Mouse (Mus musculus) spleen, postnatal 10 days (tissue): ENCODE results near the gene Rpn2.

ENCODE experiments used
- DNase-seq, 2 experiments: peaks; one replicate each; pipeline ENCODE4 v3.0.0; 2021 to 2022; ENCODE audit warnings: low spot score in 2 of 2

Rpn2 gene

DNA sequence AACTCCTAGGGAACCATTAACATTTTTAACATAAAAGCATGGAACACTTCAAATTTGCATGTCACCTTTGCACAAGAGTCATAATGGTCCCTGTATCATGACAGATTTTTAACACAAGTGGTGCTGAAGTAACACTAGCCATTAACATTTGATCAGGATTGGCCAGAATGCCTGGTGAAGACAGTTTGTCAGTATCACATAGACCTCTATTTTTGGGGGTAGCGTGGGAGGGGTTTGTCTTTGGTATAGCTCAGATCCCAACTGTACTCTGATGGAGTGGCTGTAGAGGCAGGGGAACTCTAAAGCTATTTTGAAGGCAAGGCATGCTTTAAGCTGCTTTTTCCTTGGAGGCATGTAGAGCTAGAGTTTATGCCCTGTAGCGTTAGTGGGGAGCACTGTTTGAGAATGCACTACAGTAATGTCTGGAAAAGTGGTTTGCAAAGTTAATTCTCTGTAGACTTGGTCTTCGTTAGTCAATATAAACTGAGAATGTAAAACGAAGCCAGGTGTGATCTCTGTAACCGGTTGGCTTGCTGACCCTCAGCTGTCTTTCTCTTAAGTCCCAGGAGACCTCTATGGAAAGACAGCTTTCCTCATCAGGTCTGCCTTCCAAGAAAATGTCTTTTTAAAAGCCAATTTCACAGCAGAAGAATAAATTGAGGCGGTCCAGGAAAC is 32.3 kb downstream of the Rpn2 start:
- DNase-seq: no peak

DNA sequence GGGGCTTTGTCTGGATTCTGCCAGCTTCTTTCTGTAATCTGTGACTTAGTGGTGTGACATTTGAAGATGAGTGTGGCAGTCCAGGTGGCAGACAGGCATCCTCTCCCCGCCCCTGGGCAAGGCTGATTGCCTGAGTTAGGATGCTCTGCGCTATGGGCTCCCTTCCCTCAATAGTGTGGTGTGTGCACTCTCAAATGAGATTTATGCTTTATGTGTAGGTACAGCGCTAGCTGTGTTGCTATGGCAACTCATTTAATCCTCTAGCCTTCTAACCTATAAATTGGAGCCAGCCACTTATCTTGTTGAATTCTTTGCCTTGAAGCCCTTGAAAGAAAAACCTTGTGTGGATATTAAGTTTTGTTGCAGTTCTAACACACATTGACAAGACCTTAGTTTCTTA is 34.9 kb downstream of the Rpn2 start:
- DNase-seq: no peak

DNA sequence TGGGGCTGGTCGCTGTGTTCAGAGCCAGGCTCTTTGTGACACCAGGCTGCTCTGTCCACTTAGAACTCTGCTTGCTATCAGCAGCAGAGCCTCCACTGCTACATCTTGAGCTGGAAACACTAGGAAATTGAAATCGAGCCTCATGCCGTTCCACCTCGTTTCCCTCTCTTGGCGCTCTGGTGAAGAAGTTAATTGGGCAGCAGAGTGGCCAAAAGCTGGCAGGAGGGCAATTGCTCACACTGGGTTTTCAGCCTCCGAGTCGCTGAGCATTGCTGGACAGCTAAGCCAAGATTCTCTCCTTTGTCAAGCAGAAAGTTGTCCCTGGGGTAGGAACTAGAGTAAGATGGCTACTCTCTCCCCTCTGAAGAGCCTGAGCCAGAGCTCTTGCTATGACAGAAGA is 35.5 kb downstream of the Rpn2 start:
- DNase-seq: no peak

DNA sequence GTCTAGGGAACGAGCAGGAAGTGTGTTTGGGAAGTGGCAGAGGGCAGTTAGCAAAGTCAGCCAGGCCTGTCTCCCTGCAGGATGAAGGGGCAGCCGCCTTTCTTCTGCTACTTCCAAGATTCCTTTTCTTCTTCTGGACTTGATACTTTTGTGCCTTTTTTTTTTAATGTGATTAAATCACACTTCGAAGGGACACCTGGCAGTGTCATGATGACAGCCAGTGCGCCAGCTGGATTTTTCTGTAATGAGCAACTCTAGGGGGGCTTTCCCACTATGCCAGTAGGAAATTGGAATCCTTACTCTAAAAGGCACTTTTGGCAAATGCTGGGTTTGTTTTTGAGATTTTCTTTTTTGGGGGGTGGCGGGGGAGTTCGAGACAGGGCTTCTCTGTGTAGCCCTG is 36.7 kb downstream of the Rpn2 start:
- DNase-seq: no peak

DNA sequence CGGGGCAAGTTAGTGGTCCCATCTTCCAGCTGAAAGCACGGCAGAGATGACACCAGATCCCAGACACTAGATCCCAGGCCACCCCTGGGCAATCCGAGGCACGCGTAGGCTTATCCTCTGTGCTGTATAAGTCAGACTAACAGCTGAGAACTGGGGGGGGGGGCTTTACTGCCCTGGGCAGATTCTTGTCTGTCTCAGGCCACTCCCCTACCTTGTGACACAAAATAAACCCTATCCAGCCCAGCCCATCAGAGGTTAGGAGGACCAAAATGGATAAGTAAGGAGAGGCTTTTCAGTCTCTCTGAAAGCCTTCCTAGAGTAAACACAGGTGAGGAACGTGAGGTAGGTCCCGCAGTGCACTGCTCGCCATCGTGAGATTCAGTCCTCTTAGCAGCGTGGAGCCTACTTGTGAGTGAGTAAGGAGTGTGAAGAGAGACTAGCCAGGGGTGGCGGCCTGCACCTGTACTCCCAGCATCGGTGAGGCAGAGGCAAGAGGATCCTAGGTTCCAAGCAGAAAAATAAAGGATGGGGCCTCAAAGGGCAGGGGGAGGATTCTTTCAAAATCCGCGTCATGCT is 37.6 kb downstream of the Rpn2 start:
- DNase-seq: no peak

DNA sequence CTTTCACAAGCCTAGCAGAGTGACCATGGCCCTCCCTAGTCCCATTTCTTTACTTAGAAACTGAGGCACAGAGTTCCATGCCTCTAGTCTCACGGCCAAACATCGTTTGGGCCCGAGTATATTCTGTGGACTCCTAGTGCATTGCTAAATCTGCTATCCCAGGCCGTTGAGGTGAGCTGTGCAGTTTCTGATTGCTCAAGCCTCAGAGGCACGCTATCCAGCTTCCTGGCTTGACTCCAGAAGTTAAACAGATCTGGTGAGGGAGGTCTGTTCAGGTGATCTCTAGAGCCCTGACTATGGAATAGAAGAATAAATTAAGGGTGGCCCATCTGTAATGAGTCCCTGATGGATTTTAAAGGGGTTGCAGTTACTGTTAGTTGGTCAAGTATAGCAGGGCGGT is 38.4 kb downstream of the Rpn2 start:
- no peak for DNase-seq

DNA sequence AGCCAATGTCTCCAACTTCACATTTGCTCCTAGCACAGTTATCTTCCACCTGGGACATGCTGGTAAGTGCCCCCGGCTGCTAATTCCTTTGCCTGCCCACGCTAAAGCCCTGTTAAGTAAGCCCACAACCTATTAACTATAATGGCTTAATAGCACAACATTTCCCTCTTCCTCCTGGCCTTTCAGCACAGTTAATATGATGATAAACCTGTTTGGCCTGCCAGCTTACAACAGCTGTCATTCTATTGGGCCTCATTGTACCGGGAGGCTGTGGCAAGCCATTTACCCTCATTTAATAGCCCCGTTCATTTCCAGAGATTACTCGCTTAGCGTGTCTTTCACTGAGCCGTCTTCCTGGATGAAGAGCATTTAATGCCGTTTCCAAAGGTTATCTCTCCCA is 41.3 kb downstream of the Rpn2 start:
- no peak for DNase-seq

DNA sequence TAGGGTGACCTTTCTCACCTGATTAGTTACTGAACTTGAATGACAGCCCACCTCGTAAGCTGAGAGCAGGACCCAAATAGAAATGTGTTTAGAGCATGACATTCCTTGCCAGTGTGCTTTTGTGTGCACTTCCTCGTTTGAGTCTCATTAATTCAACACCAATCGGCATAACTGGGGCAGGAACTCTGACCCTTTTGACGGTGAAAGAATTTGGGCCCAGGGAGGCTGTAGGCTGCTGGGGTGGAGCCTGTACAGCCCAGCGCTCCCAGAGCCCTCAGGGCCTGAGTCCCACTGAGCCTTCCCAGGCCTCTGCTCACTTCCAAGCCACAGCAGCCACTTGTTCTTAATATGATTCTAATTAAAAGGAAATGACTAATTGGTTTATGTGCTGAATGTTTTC is 42.1 kb downstream of the Rpn2 start:
- no peak for DNase-seq

DNA sequence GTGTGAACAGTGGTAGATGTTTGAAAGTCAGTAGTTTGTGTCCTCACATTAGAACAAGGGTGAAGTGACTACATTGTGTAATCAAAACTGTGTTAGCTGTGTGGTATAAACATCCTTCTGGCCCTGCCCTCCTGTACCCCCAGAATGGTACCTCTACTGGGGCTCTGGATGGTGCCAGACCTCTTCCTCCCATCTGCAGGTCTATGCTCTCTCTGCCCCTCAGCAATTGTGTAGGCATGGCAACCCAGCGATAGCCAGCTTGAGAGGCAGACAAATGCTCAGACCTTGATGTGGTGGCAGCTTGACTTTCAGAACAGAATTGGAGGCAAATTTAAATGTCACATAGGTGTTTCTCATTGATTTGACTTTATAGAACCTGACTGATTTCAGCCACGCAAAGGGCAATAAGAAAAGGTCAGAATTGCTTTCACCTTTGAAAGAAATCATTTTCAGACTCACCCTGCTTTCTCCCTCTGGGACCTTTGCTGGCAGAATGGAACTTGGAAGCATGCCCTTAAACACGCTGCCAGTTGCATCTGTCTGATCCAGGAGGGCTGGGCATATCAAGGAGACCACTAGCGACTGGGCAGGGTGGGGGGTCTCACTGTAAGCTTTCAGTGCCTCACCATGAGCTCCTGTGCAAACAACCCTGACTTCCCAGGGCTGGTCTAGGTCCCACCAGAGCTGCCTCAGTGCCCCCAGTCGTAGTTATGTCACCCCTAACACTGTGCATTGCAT is 43.4 kb downstream of the Rpn2 start:
- DNase-seq: no peak

DNA sequence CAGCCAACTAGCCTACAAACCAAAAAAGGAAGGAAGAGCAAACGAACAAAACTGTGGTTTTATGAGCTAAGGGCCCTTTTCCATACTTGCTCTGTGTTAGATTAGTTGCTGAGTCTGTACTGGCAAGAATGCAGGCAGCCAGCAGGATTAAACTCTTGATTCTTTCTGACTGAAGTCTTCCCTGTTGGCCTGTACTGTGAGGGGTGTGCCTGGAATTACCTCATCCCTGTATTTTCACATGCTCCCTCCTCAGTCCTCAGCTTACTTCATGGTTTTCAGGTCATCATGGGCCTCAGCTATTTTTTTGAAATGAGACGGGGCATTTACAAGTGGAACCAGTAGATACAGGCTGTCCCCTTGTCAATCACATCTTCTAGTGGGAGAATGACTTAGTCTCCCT is 46.4 kb downstream of the Rpn2 start:
- DNase-seq: no peak

DNA sequence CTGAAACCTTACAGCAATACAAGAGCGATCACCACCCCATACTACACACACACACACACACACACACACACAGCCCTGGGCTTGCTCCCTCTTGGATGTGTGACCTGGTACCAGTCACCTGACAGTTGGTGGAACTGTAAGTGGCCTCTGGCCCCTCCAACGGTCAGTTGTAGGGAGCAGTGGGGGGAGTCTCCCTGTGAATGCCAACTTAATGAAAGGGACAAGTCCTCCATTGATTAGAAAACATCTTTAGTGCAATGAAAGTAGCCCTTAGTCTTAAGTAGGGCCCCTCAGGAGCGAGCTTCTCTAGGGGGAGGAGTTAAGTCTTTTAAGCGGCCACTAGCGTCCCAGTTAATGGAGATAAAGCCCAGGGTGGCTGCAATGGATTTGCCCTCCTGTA is 49.3 kb downstream of the Rpn2 start:
- no peak for DNase-seq

DNA sequence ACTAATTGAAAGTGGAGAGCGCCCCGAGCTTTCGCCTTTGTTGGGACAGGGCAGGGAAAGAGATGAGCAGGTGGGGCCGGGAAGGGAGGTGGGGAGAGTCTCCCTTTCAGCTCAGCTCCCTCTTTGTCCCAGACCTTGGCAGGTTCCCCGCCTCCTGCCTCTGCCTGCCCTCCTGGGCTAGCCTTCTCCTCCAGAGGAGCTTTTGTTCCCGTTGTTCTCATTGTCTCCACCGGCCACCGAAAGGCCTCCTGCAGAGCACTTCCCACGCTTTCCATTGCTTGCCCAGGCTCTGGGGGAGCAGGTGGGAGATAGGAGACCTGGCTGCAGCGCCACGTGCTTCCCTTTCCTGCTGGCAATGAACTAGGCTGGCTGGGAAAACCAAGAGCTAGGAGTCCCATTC is 49.8 kb downstream of the Rpn2 start:
- DNase-seq: no peak

DNA sequence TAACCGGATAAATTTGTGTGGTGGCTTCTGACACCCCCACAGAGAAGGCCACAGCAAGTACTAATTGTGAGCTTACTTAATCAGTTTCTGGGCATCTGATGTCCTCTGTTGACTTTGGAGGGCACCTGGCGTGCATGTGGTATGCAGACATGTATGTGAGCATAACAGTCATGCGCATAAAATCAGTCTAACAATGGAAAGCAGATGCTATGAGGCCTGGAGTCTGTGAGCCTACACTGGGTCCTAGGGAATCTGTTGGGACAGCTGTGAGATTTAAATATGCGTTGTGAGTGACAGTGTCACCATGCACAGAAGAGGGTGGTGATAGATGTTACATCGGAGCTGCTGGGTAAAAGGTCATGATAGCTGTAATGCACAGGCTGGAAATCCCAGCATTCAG is 53.2 kb downstream of the Rpn2 start:
- no peak for DNase-seq

DNA sequence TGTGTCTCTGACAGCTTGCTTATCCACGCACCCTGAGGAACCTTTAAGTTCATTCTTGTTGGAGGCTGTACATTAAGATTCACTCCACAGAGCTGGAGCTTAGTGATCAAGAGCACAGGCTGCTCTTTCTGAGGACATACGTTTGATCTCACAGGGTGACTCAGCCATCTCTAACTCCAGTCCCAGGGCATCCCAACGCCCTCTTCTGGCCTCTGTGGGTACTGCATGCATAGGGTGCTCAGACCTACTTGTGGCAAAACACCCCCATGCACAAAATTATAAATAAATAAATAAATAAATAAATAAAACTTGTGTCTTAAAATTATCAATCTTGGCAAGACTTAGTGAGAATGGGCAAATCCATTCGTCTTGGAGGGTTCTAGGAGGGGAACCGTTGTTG is 59.8 kb downstream of the Rpn2 start:
- peak; percentile 49 to 79 for DNase-seq

DNA sequence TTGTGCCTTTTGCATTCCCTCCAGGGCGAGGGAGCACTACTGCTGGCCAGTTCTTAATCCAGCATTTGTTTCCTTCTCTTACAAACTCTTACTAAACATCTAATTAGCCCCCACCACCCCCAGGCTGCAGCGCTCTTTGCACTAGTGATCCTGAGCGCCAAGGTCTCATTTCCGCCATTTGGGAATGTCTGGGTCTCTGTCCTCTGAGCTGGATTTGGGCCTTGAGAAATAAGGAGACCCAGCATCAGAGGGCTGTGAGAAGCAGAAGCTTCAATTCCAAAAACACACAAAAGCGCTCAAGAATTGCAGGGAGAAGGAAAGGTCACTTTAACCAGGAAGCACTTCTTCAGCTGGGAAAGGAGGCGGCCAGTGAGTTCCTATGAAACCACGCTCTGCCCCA is 60.7 kb downstream of the Rpn2 start:
- DNase-seq: no peak

DNA sequence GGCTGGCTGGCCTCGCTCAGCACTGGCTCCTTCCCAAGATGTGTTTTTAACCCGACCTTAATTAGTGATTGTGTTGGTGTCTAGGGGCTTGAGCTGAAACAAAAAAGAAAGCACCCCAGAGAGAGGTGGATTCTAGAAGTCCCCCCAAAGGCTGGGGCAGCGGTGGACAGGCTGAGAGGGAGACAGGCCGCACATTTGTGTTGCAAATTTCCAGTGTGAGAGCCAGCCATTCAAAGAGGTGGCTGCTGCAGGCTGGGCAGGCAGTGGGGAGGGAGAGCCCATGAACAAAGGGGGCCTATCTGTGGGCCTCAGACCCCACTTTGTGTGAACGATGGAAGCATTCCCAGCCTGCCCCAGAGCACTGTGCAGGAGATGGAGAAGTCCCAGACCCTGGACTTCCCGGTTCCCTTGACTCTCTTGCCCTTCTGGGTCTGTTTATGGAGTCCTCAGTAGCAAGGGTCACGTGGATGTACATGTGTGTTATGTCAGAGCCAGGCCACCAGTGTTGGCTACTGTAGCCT is 61.5 kb downstream of the Rpn2 start:
- no peak for DNase-seq

DNA sequence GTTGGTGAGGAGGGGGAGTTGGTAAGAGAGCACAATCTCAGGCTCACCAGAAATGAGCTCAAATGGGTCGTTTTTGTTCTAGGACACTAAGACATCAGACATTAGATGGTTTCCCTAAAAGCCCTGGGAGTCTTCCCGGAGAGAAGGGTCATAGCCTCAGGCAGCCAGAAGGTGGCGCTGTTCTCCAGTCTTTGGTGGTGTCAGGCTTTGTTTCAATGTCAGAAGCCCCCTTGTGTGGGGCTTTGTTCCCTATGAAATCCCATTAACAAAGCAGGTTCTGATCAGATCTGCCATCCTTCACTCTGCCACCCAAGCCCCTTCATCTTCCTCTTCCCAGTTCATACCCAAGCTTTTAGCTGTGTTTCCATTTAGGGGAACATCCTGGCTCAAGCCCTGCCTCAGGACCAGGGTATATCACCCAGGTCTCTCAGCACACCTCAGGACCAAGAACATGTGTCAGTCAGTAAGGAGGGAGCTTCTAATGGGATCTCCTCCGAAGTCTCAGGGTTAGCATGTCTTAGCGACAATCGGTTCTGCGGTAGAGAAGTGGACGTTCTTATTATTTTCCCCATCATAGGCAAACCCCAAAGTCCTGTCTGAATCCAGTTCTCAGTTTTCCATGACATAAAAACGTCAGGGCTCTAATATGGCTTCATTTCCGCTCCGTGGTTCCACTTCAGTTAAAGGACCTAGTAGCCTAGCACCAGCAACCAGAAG is 62.9 kb downstream of the Rpn2 start:
- DNase-seq: peak; percentile 48 to 77

DNA sequence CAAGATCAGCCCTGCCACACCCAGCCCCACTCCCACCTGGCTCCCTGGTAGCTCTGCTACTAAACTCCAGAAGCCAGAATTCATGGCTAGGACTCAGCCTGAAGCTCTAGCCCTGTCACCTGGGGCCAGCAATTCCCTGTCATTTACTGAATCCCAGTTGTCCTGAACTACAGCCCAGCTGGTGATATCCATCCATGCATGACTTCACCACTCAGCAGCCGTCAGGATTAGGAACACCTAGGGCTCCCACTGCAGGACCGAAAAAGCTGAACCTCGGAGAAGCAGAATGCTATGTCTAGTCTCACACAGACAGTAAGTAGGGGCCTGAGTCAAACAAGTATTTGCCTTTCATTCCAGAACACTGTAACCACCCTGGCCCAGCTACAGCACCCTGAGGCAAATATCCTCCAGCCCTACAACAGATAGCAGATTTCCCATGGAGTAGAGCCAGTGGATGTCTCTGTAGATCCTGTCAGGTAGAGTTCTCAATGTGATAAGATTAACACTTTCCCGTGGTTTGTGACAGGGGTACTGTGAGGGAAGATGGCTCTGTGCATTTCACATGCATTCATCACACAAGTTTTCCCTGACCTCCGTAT is 63.6 kb downstream of the Rpn2 start:
- no peak for DNase-seq

DNA sequence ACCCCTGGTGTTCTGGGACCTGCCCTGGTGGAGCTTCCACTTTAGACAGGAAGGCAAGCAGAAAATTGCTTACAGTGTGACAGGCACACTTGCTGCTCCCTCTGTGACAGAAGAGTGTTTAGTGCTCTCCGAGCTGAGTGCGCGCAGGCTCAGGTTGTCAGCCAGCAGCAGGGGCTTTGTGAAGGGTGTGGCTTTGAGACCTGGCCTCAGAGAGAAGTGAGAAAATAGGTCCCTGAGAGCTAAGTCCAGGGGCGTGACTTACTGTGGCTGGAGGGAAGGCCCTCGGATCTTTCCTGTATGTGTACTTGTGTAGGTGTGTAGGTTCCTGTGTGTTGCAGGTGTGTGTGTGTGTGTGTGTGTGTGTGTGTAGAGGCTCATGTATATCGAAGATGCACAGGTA is 64.5 kb downstream of the Rpn2 start:
- DNase-seq: no peak

DNA sequence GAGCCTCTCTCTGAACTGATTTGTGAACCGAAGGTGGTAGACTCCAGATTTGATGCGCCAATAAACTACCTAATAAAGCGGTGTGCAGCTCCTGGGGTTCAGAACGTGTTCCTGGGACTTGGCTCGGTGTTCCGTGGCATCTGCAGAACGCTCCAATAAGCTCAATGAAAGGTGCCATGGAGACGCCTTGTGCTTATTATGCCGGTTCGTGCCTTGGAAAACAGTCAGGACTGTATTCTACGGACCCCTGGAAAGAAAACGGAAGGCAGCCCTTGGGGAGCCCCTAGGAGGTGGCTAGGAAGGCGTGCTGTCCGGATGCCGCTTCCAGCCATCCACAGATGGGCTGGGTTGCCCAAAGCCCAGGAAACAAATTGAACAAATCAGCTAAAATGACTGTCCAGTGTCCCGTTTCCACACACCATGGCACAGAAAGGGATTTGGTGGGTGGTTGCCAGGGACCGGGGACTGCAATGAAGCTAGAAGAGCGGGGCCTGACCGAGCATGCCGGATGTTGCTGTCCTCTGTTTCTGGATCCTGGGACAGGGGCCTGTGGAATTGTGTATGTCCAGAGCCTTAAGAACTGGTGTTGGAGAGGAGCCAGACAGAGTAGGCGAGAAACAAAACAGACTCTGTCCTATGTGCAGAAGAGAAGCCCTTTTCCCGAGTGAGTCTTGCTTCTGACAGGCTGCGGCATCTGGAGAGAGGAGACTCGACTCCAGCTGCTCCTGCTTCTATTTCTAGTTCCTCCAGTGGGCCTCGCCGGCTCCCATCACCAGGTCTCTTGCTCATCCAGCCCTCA is 68.7 kb downstream of the Rpn2 start, which contains the start of gene Ghrh:
TSS of gene Ghrh (minus strand) at position 146 of the 799 bp plus-strand sequence.
- no peak for DNase-seq

DNA sequence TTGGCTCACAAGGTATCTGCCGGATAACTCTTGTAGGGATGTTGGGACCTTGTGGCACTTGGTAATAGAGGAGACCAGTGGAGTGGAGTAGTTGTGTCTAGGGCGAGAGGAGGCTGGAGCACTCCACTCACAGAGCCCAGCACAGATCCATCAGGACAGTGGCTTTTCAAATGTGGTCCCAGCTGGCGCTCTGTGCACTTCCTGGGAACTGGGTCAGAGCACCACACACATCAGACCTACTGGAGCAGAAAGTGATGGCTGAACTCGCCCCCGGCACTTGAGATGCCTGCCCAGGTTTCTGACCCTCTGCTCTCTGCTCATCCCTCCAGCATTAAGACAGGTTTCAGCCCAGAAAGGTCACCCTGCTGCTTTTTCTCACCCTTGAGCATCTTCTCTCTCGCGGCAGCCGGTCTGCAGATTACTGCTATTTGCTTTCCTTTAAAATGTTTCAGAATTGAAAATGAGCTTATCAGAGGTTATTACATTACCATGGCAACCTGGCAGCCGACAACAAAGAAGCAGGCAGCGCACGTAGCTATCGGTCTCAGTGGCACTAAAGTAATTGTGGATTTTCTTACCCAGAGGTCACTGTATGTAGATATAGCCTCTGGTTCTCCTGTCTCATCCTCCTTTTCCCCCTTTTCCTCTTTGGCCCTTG is 70.4 kb downstream of the Rpn2 start:
- no peak for DNase-seq
